Mouse (Mus musculus) gastrocnemius, postnatal 4 days (tissue): Measurements from ENCODE around the gene Ntng2. TPM values are rescaled to one million over a fixed set of nuclear protein-coding genes. Genes with fewer than 3 reads are reported as not detected.

Experiments used
- DNase-seq, 2 experiments: peaks; one replicate each; pipeline ENCODE4 v3.0.0; 2021 to 2022; ENCODE audit warnings: low spot score in 2 of 2, mixed read lengths in 2 of 2
- total RNA-seq, 2 experiments: library from RNA; stranded (reverse); gene quantifications; 2 replicates each; pipeline ENCODE4 v1.2.3; 2021

The Ntng2 gene
- total RNA-seq, 2 experiments from 2014 or later, result 11.3 to 13.0 TPM

DNA sequence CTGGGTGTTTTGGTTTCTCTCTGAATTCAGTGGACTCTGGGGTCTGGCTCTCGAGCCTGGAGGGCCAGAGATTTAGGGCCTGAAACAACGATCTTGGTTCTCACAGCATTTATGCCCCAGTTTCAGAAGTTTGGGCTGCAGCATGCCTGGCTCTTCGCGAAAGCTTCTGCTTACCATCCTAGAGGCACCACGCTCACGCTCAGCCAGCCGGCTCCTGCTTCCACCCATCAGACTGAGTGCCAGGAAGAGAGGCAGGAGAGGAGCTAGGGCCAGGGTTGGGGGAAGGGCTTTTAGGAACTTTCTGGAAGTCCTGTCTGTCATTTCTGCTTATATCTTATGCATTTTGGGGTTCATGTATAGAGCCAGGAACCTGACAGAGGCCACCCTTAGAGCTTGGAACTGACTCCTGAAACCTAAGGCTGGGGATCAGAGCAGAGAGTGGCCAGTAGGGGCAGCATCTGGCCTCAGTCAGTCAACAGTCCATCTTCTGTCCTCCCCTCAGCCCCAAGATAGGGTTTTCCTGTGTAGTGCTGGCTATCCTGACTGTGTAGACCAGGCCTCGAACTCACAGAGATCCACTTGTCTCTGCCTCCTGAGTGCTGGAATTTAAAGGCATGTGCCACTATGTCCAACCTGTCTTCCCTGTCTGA is 60.1 kb downstream of the Ntng2 start:
- DNase-seq, result no peak

GRCm38 (mm10) chr2:29191216-29192215 is 61.3 kb downstream of the Ntng2 start:
- no peak for DNase-seq

- DNase-seq, result no peak
Observed at GRCm38 (mm10) chr2:29190392-29190791, 62.4 kb downstream of the Ntng2 start.

GRCm38 (mm10) chr2:29186209-29186608 is 66.6 kb downstream of the Ntng2 start:
- no peak for DNase-seq

DNA sequence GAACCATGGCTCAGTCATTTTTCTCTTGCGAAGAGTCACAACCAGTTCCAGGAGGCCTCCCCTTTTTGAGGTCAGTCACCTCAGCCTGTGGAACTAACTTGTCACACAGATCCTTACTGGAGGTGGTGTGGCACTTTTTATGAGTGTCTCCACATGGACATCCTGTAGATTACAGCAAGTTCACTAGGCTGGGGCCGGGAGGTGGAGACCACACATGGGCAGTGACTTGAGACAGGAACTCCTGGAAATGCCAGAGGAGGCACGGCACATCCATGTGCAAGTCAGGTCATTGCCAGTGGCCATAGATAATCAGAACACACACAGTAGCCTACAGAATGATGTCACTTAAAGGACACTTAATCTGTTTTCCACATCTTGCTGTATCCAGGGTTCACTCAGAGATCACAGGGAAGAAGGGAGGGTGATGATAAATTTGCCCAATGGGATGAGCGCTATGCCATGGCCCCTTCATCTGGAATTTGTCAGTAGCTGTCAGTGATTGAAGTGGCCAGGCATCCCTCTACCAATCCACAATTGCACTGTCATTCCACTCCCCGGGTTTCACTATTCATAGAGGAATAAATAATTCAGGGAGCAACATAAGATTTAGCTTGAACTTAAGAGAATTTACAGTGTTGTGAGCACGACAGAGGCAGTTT is 69.4 kb downstream of the Ntng2 start:
- no peak for DNase-seq

- DNase-seq, result no peak
Observed at GRCm38 (mm10) chr2:29181111-29181510, 71.7 kb downstream of the Ntng2 start.

DNA sequence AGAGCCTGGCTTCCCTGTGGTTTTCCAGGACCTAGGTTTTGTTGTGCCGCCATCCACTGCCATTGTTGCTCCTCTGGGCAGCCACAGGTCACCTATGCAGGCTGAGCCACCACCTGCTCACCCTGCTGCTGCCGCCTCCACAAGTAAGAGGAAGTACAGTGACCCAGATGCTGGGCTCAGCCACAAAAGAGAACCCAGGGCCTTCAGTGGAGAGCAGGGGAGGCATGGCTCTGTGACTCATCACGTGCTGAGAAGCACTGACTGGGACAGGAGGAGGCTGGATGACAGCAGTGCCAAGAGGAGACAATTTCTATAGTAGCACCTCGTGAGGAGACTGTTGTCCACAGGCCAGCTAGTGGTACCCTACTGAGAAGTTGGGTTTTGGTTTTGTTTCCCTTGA is 73.0 kb downstream of the Ntng2 start:
- no peak for DNase-seq

- DNase-seq, result no peak
Observed at GRCm38 (mm10) chr2:29174887-29175286, 77.9 kb downstream of the Ntng2 start.

DNA sequence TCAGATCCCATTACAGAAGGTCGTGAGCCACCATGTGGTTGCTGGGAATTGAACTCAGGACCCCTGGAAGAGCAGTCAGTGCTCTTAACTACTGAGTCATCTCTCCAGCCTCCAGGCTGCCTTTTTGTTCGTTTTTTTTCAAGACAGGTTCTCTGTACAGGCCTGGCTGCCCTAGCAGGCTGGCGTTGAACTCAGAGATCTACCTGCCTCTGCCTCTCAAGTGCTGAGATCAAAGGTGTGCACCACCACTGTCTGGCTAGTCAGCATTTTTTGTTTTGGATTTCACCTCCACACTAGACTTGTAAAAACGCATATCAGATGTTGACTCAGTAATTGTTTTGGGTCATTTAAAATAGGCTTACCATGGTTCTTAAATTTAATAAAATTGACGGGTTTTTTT is 84.7 kb downstream of the Ntng2 start:
- DNase-seq, result no peak

- no peak for DNase-seq
Observed at GRCm38 (mm10) chr2:29151941-29152340, 100.9 kb downstream of the Ntng2 start.

Other genes with a start within 250 kb of the Ntng2 start
- under 1 TPM; 0.26 to 0.27 TPM for gene Cfap77, start 197.9 kb downstream of the Ntng2 start, total RNA-seq
- gene Ttf1, start 192.7 kb downstream of the Ntng2 start, total RNA-seq, result 1 to 10 TPM; 7.2 to 8.8 TPM
- gene Setx, start 128.8 kb downstream of the Ntng2 start, total RNA-seq, result 10 to 100 TPM; 32.7 to 35.2 TPM
- gene Med27, start 93.8 kb upstream of the Ntng2 start, total RNA-seq, result 10 to 100 TPM; 23.7 to 24.3 TPM